Mouse (Mus musculus) brain, embryonic 18.5 days (tissue): ENCODE measurements around the gene Ddr2.
"Not testable (repeated sequence)": the region's sequence is repeated elsewhere in the genome, so short reads cannot be mapped to it uniquely, and the experiment has no call there.

Experiments
- DNase-seq: peaks from one replicate; pipeline ENCODE4 v3.0.0-alpha.2; 2012; ENCODE audit warnings: low read depth, low spot score

The Ddr2 gene

DNA sequence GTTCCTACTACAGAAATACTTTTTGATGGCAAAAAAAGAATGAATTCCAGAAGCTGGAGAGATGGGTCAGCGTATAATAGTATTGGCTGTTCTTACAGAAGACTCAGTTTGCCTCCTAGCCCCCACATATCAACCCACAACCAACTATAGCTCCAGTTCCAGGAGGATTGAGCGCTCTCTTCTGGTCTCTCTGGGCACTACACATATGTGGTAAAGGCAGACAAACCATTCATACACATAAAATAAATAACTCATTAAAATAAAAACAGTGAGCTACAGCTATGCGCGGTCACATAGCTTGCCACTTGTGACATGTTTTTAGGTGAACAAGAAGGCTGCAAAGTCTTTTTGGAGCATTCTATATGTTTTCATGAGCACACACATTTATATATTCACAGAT is 71.2 kb downstream of the Ddr2 start:
- no peak for DNase-seq

DNA sequence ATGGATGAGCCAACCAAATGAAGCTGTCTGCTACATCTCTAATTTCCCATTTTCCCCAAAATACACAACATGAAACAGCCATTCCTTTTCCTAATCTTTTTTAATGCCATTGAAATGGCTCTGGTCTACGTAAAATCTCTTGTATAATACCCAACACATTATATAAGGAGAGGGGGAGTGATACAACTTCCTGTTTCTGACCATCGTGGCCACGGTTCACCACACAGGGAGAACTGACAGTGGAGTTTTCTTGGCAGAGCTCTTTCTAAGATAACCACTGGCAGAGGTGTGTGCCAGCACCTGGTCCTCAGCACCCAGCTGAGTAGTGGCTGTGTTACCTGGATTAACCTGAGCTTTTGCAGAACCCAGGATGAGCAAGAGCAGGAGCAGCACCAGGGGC is 75.0 kb downstream of the Ddr2 start:
- no peak for DNase-seq

DNA sequence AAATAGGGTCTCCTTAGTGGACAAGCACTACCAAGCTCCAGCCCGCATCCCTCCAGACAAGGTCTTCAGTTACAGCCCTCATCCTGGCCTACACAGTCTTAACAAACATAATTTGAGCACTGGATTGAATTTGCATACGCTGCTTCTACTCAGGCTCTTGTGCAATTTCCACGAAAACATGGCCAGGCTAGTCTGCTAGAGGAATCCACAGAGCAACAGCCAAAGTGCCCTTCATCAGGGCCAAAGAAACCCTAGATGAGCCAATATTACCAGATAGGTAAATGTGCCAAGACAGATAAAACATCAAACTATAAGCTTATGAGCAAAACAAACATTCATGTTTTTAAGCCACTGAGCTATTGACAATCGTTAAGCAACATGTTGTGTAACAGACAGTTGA is 75.6 kb downstream of the Ddr2 start:
- no peak for DNase-seq

DNA sequence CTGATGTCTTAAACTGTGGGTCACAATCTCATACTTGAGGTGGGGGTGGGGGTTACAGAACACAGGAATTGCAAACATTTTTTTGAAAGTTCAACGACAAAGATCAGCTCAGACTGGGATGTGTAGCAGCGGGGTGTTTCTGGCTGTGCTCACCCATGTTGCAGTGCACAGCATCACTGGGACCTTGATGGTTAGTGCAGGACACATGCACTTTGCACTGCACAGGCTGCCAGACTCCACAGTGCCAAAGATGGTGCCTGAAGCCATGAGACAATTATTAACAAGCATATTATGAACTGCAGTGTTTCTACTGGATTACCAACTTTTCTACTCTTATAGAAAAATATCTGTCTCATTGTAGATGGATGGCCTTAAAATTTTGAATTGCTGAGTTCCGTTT is 78.9 kb downstream of the Ddr2 start:
- no peak for DNase-seq

DNA sequence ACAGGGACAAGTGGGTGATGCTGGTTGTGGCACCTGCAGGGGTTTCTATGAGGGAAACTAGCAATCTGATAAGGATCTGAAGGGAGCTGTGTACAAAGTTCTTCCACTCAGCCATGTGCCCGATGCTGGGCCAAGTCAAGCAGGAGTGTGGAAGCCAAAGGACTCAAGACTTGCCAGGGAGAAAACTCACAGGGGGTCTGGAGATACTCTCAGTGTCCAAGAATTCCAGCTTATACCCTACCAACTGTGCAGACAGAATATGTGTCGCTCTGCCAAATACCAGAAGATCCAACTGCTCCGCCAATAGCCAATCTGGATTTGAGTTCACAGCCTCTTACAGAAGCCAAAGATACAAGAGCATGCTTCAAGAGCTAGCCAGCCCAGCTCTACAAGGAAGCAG is 95.8 kb downstream of the Ddr2 start:
- DNase-seq, result peak; percentile 32

DNA sequence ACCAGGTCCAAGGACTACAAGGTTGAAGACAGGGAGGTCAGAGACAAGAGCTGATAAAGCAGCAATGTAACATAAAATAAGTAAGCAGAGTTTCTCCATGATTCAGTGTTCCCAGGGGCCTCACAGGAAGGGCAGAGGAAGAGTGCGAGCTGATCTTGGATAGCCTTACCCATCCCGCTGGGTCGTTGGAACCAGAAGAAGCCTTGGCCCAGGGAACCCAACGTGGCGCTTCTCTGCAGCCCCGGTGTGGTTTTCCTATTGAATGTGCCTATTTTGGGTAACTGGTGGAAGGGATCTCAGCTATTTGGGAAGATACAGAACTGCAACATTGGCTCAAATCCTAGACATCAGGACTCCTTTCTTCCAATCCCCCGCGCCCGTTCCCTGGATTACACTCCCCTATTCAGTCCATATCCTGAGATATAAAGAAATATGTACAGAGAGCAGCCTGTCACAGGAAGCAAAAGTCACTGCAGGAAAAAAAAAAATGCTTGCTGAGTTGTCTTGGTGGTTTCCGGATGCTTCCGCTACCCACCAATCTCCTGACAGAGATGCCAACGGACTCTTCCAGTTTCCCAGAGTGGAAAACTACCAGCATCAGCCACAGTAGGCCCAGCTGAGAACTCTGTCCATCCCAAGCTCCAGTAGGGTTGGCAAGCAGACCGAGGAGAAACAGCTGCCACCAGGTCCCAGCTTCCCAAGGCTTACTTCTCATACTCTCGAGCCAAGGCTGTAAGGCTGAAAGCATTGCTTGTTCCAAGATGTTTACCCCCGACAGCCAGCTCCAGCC is 99.7 kb downstream of the Ddr2 start:
- DNase-seq, result no peak

DNA sequence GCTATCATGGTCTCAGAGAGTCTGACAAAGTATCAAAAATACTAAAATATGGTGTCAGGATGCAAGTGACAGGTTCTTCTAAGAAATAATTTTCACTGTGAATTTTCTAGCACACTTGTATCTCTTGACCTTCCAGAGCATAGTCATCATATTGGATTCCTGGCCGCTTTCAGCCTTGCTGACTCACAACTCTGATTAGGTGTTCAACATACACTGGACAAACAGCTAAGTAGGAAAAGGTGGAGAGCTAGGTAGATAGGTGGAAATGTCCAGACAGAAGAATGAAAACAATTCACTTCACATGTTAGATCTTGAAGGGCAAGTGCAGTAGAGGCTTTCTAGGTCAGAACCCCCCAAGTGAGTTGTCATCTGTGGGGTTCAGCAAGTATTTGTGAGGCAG is 101.3 kb downstream of the Ddr2 start:
- no peak for DNase-seq

DNA sequence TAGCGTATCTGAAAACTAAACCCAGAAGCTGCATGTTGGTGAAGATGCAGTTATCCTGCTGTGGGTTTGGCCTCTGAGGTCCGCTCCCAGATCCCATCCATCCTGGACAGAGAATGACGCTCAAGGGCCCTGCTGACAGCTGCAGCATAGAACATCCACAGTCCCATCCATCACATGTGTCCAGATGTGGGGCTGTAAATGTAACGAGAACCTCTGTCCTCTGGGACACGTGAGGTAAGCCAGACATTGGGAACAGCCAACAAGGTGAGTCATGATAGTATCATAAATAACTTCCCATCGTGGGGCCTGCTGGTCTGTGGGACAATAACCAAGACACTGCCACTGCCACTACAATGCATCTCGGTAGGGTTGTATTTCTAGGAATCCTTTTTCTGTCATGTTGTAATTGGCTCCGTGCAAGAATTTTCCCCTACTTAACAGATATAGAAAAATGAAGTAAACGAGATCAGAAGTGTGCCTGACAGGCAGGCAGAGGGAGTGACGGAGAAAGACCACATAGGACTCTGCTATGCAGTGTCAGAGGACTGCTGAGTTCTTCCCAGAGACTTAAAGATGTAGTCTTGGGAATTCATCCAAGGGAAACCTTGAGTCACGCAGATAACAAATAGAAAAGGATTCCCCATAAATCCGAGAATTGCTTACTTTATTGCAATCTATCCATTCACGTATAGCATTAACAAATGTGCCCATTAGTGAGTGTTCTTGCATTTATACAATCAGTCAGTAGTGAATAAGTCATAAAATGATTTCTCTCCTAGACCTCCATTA is 101.9 kb downstream of the Ddr2 start:
- DNase-seq, result no peak

DNA sequence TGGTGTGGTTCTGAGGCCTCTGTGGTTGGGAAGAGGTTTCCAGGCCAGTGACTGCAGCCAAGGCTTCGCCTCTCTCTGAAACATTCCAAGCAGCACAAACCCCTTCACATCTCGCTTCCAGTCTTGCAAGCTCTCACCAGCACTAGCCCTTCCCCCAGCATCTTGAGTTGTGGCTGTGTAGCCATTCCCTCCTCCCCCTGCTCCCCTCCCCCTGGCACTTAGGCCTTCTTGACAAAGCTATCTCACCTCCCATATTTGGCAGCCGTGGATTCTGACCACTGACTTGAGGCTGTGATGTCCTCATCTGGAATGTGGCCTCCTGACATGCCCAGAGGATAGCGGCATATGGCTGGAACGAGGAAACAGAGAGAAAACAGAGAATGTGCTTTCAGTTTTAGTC is 104.0 kb downstream of the Ddr2 start:
- DNase-seq, result no peak

DNA sequence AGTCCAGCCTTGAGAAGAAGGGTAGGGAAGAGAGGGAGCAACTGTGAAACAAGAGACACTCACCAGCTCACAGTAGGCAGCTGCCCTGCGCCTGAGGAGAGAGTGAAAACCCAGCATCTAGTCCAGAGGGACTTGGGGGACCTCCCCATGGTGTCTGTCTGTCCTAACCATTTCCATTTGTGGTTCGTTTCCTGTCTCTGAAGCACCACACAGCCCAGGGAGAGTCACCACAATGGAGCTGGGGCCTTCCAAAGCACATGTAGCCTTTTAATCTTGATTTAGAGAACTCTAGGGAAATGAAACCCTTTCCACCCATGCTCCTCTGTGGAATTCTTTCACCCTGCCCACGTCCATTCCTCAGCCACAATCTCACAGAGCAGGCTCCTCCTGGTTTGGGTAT is 105.3 kb downstream of the Ddr2 start:
- DNase-seq, result no peak

DNA sequence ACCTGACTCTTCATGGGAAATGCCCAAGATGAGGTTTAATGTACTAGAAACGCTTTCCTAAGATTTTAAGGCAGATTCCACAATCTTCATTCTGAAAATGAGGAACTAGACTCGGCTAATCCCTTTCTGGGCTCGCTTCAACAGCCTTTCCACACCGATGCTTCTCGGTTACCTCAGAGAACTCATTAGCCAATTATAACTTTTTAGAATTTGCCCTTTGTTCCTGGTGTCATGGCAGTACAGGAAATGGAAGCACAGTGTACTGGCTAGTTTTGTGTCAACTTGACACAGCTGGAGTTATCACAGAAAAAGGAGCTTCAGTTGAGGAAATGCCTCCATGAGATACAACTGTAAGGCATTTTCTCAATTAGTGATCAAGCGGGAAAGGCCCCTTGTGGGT is 116.7 kb downstream of the Ddr2 start:
- DNase-seq, result not testable (repeated sequence)

DNA sequence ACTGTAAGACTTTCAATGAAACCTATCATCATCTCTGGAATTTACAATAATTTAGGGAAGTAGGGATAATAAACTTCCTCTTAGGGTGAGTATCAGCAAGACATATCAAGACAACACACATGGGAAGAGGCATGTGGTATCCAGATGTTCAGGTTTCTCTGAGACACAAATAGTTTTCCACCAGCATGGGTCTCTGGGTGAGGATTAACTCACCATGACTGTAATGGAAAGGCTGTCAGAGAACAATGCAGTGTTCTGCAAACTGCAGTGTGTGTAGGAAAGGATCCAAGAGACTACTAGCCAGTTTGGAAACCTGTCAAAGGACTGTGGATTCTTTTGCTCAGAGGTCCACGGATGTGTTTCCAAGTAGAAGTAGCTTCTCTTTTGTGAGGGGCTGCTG is 124.4 kb downstream of the Ddr2 start:
- DNase-seq, result no peak

DNA sequence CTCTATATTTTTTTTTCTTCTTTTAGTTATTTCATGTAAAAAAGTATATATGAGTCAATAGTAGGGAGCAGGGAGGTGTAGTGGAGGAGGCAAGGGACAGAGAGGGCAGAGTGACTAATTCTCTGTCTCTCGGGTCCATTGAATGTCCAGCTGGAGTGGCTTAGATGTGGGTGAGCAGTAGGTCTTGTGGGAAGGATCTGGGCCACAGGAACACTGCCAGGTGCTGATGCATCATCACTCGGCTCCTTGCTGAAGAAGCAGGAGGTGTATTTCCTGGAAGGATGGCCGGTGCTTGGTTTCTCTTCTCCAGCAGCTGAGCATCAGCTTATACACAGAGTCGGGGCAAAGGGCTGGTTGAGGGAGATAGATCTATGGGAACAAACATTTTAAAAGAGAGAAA is 132.9 kb downstream of the Ddr2 start:
- DNase-seq, result no peak

DNA sequence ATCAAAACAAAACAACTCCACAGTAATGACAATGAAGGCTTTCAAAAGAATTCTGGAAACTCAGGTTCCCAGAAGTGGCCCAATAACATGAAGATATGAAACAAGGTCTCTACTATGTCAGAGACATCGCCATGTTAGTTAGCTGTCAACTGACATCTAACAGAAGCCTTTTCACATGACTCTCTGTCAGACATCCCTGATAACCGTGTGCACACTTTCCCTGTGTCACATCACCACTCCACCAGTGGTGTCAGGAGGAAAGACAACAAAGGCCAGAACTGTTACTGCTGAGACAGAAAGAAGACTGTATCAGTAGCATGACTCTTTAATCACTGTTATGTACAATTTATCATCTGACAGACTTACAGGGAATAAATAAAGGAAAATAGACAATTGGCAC is 138.6 kb downstream of the Ddr2 start:
- DNase-seq, result no peak

DNA sequence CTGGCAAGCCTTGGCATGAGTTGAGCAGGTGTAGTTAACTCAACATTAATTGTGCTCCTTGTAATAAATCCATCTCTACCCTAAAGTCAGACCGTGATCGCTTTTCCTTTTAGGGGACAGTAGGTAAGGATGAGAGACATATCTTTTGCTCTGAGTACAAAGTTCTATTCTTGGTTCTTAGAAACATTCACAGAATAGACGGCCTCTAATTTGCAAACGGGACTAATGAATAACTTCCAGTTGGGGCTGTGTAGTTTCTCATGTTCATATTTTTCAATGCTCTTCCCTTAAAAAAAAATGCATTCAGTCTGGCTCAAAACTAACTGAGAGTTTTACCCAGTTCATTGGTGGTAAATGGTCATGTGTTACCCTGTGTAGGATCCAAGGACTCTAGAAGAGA is 139.6 kb downstream of the Ddr2 start:
- DNase-seq, result no peak

DNA sequence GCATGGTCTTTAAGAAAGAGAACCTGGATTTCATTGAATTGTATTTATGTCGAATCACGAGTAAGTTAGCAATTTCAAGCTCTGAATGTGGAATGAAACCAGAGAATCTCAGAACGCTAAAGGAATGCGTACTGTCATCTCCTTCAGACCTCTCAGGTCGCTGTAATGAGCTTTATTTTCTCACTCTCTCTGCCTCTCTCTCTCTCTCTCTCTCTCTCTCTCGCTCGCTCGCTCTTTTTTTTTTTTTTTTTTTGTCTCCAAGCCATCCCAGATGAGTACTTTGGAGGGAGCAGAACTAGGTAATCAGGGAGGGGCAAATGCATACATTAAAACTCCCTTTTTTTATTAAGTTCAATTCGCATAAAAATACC is 141.1 kb downstream of the Ddr2 start:
- no peak for DNase-seq

DNA sequence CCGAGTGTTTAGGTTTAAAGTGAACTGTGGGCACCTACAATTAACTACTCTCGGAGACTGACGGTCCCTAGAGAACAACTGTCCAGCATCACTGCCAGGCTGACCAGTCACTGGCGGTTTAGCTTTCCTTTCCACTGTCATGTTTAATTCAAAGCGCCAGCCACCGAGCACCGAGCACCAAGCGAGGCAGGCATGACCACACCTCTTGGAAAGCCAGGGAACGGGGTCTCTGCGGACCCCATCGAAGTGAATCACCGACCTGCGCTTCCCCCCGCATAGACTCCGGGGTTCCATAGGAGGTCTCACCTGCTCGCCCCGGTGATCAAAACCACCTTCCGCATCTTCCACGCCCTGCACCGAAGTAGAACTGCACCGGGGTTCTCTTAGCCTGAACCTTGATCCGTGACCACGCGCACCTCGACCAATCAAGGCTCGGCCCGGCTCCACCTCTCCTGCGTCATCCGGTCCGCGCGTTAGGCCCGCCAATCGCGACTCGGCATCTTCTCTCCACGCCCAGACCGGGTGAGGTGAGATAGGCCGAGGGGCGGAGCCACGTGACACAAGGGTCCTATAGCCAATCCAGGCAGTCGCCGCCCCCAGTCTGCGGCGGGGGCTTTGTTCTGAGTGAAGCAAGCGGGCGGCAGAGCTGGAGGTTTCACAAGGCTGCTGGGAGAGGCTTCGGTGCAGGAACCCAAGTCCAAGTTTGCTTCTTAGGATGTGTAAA is 141.6 kb downstream of the Ddr2 start, which contains the start of gene Hsd17b7:
Gene Hsd17b7, minus strand, starts transcription at position 450 of the 724 bp plus-strand sequence.
- DNase-seq, result peak; percentile 98

DNA sequence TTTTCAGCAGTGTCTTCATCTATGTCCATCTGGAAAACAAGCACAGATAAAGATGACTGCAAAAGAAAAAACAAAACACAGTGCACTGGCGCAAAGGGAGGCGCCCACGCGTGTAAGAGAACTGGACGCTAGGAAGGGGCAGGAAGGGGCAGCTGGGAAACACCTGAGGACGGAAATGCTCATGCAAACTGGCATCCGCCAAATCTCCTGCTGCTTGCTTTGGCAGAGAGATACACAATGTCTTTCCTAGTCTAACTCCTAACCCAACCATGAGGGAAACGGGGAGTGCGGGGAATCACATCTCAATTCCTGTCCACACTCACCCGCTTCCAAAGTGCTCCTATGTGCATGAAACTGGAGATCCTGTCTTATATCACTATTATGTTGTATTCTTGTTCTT is 157.5 kb downstream of the Ddr2 start:
- DNase-seq, result no peak

DNA sequence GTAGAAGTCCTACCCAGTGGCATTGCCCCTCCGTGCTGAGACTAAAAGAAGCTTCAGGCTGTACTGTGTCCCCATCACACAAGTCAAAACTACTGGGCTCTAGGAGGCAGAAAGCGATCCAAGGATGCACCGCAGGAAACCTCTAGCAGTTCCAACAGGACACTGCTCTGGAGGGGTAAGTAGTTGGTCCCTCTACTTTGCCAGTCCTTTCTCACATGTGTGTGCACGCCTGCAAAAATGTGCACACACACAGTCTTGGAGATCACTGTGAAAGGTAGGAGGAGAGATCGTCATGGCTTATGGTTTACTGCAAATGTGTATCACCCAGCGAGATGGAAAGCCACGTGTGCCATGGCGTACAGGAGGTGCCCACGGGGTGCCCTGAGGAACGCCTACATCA is 157.9 kb downstream of the Ddr2 start:
- no peak for DNase-seq

DNA sequence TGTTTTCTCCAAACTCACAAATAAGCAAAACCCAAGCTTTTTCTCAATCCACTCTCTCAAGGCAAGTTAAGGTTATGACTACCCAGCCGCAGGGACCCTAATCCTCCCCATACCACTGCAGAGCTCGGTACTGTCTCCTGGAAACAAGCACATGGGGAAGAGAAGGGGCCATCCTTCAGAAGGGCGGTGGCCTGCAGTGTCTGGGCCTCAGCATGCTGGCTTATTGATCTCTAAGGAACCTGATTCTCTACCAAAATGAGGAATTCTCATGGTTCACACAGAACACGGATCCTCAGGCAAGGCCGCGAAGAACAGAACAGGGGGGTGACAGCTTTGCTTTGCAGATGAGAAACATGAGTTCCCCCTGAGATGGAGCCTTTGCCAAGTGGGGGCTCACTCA is 159.0 kb downstream of the Ddr2 start:
- no peak for DNase-seq

DNA sequence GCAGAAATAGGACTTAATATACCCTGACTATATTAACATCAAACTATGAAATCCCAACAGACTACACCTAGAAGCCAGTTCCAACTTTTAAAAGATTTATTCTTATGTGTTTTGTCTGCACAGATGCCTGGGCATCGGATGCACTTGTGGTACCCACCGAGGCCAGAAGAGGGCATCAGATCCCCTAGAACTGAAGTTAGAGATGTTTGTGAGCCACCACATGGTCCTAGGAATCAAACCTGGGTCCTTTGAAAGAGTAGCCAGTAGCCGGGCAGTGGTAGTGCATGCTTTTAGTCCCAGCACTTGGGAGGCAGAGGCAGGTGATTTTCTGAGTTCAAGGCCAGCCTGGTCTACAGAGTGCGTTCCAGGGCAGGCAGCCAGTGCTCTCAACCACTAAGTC is 159.9 kb downstream of the Ddr2 start:
- no peak for DNase-seq

DNA sequence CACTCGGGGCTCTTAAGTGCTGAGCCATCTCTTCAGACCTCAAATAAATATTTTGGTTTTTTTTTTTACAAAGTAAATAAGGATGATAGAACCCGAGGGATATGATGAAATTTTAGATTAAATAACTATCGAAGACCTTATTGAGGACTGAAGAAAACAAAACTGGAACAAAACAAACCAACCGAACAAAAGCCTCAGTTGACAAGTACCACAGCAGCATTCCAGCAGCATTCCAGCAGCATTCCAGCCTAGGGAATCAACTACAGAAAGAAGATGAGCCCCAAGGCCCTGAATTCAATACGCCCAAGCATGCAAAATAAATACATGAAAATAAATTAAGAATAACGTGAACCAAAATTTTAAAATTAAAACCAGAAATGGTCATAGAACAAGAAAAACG is 160.6 kb downstream of the Ddr2 start:
- DNase-seq, result no peak

DNA sequence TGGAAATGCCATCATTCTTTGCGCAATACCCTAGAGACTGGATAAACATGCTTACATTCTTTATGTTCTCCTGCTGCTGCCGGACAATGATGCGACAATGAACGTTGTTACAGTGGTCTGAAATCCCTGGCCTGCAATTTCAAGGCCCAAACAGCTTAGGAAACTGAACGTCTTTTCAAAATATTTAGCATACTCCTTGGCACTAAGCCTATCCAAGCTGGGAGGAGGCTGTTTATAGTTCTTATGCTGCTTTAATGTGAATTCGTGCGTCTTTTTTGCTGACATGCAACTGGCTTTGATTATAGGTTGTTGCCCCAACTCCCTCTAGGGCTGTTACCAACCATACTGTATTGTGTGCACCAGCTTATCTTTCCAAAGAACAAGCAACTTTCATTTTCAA is 161.7 kb downstream of the Ddr2 start:
- DNase-seq, result no peak
